Comparison of ENCODE assay signal across 12 mouse cellular contexts in genomic region chr14:25627599-25628255, GRCm38 (mm10).
DNase-seq lines count a peak whose midpoint lies in the region; ATAC-seq and TF ChIP-seq lines count a peak whose summit lies in the region.
"Had no signal": no experiment of that assay in that cellular context is flagged by ENCODE, and none has a peak within 500 bp of the region (broad histone marks: within the 10 kb centered on the region; RNA-seq: fewer than 3 reads in every experiment).

No protein-coding gene starts in this region.

- H3K27me3 ChIP-seq in forebrain, embryonic 13.5 days: no peaks in the 10 kb centered on the region
- no peaks in the 10 kb centered on the region for H3K27me3 ChIP-seq in forebrain, embryonic 14.5 days (replicated peaks; ENCODE audit: control insufficient read depth, insufficient read depth, low read length)
- no peaks in the 10 kb centered on the region for H3K27me3 ChIP-seq in lung, embryonic 14.5 days (ENCODE audit: insufficient read depth, low read length)
- no peaks in the 10 kb centered on the region for H3K27me3 ChIP-seq in embryonic facial prominence, embryonic 15.5 days
- H3K27me3 ChIP-seq in stomach, embryonic 15.5 days (replicated peaks): no peaks in the 10 kb centered on the region
- H3K27me3 ChIP-seq: lung, embryonic 15.5 days had no signal

- H3K4me2 ChIP-seq in forebrain, embryonic 13.5 days: no peak overlapping the region
- H3K4me2 ChIP-seq in forebrain, embryonic 14.5 days (ENCODE audit: low read length): no peak overlapping the region
- no peak overlapping the region for H3K4me2 ChIP-seq in lung, embryonic 14.5 days
- no peak overlapping the region for H3K4me2 ChIP-seq in embryonic facial prominence, embryonic 15.5 days (replicated peaks)
- H3K4me2 ChIP-seq in stomach, embryonic 15.5 days: no peak overlapping the region
- H3K4me2 ChIP-seq: heart, embryonic 11.5 days; lung, embryonic 15.5 days; midbrain, embryonic 11.5 days had no signal

- no peak for TF ChIP-seq CTCF in lung, embryonic 14.5 days (IDR thresholded peaks at IDR 0.05; ENCODE audit: low read depth)

- H3K4me3 ChIP-seq in forebrain, embryonic 13.5 days: no peak overlapping the region
- H3K4me3 ChIP-seq in forebrain, embryonic 14.5 days (ENCODE audit: low read depth, low read length): no peak overlapping the region
- H3K4me3 ChIP-seq in lung, embryonic 14.5 days (ENCODE audit: low read depth, low read length): no peak overlapping the region
- no peak overlapping the region for H3K4me3 ChIP-seq in embryonic facial prominence, embryonic 15.5 days (replicated peaks)
- no peak overlapping the region for H3K4me3 ChIP-seq in stomach, embryonic 15.5 days (replicated peaks)
- H3K4me3 ChIP-seq: lung, embryonic 15.5 days had no signal

- peaks cover 75% of the 10 kb centered on the region for H3K36me3 ChIP-seq in forebrain, embryonic 13.5 days (ENCODE audit: poor library complexity, severe bottlenecking)
- peaks cover 36% of the 10 kb centered on the region for H3K36me3 ChIP-seq in forebrain, embryonic 14.5 days (ENCODE audit: control insufficient read depth, insufficient read depth, low read length)
- peaks cover 18% of the 10 kb centered on the region for H3K36me3 ChIP-seq in lung, embryonic 14.5 days (ENCODE audit: insufficient read depth)
- H3K36me3 ChIP-seq in embryonic facial prominence, embryonic 15.5 days: 0 out of 2 replicates have a peak, but pooled peaks cover 10% of the 10 kb centered on the region
- H3K36me3 ChIP-seq in stomach, embryonic 15.5 days: no peaks in the 10 kb centered on the region

- H3K9ac ChIP-seq in forebrain, embryonic 13.5 days: no peak overlapping the region
- no peak overlapping the region for H3K9ac ChIP-seq in forebrain, embryonic 14.5 days (ENCODE audit: low read length)
- no peak overlapping the region for H3K9ac ChIP-seq in lung, embryonic 14.5 days
- H3K9ac ChIP-seq in embryonic facial prominence, embryonic 15.5 days: no peak overlapping the region
- no peak overlapping the region for H3K9ac ChIP-seq in stomach, embryonic 15.5 days
- H3K9ac ChIP-seq: lung, embryonic 15.5 days had no signal

- H3K9me3 ChIP-seq in forebrain, embryonic 13.5 days (replicated peaks): no peaks in the 10 kb centered on the region
- H3K9me3 ChIP-seq in forebrain, embryonic 14.5 days (replicated peaks; ENCODE audit: control insufficient read depth, low read length): no peaks in the 10 kb centered on the region
- no peaks in the 10 kb centered on the region for H3K9me3 ChIP-seq in lung, embryonic 14.5 days (ENCODE audit: low read depth, low read length)
- no peaks in the 10 kb centered on the region for H3K9me3 ChIP-seq in embryonic facial prominence, embryonic 15.5 days (replicated peaks)
- no peaks in the 10 kb centered on the region for H3K9me3 ChIP-seq in stomach, embryonic 15.5 days
- H3K9me3 ChIP-seq: lung, embryonic 15.5 days had no signal

- no peak for DNase-seq in forebrain, embryonic 14.5 days (ENCODE audit: low spot score)
- no peak for DNase-seq in lung, embryonic 14.5 days
- no peak for DNase-seq in lung, postnatal 4 days
- no peak for DNase-seq in right cerebral cortex, postnatal 25 days
- no peak for DNase-seq in layer of hippocampus, adult 9-11 months
- DNase-seq: B cell, adult 2 months had no signal

- H3K4me1 ChIP-seq in forebrain, embryonic 13.5 days: peaks cover 74% of the 10 kb centered on the region
- H3K4me1 ChIP-seq in forebrain, embryonic 14.5 days (ENCODE audit: control insufficient read depth, insufficient read depth, low read length): peaks cover 14% of the 10 kb centered on the region
- H3K4me1 ChIP-seq in lung, embryonic 14.5 days (ENCODE audit: insufficient read depth): no peaks in the 10 kb centered on the region
- peaks cover 52% of the 10 kb centered on the region for H3K4me1 ChIP-seq in embryonic facial prominence, embryonic 15.5 days
- H3K4me1 ChIP-seq in stomach, embryonic 15.5 days: peaks cover 30% of the 10 kb centered on the region

- no peak for ATAC-seq in forebrain, embryonic 13.5 days
- no peak for ATAC-seq in forebrain, embryonic 14.5 days
- peak; percentile 29; the same call in 1 of the 2 replicates for ATAC-seq in lung, embryonic 14.5 days (ENCODE audit: insufficient read depth)
- ATAC-seq in embryonic facial prominence, embryonic 15.5 days (ENCODE audit: insufficient number of reproducible peaks, low FRiP score, low TSS enrichment, low read depth): no peak
- ATAC-seq in stomach, embryonic 15.5 days (ENCODE audit: insufficient read depth, low FRiP score, low read depth): peak; percentile 61

- WGBS in forebrain, embryonic 13.5 days: 87% methylated on average over 3 of the region's 3 CpGs
- WGBS in forebrain, embryonic 14.5 days: 91% methylated on average over 3 of the region's 3 CpGs
- 61% methylated on average over 3 of the region's 3 CpGs for WGBS in lung, embryonic 14.5 days
- 69% methylated on average over 3 of the region's 3 CpGs for WGBS in embryonic facial prominence, embryonic 15.5 days
- WGBS in stomach, embryonic 15.5 days: 67% methylated on average over 3 of the region's 3 CpGs

- H3K27ac ChIP-seq in forebrain, embryonic 13.5 days: peak overlapping the region; percentile 54
- H3K27ac ChIP-seq in forebrain, embryonic 14.5 days (ENCODE audit: low read depth, low read length): no peak overlapping the region; the same call in 1 of the 2 replicates
- no peak overlapping the region for H3K27ac ChIP-seq in lung, embryonic 14.5 days (ENCODE audit: low read depth)
- peak overlapping the region; percentile 65 for H3K27ac ChIP-seq in embryonic facial prominence, embryonic 15.5 days (replicated peaks)
- peak overlapping the region; percentile 65; the same call in 1 of the 2 replicates for H3K27ac ChIP-seq in stomach, embryonic 15.5 days
- H3K27ac ChIP-seq: lung, embryonic 15.5 days had no signal

Comparison
In these comparisons a context has a peak if more than half of its experiments do, and no peak if none do; other contexts are left out.
1. H3K27ac ChIP-seq: peak in forebrain, embryonic 13.5 days (single experiment), embryonic facial prominence, embryonic 15.5 days (single experiment) and stomach, embryonic 15.5 days (single experiment); none in forebrain, embryonic 14.5 days (single experiment) and lung, embryonic 14.5 days (single experiment).
2. ATAC-seq: peak in lung, embryonic 14.5 days (single experiment) and stomach, embryonic 15.5 days (single experiment); none in forebrain, embryonic 13.5 days (single experiment), forebrain, embryonic 14.5 days (single experiment) and embryonic facial prominence, embryonic 15.5 days (single experiment).